Mouse (Mus musculus) embryonic facial prominence, embryonic 14.5 days (tissue): ENCODE measurements around the gene Ptx4. TPM values are rescaled to one million over a fixed set of nuclear protein-coding genes. Genes with fewer than 3 reads are reported as not detected.

ENCODE experiments used
- ATAC-seq: fragments of 200-750 bp; cut with Nextera tagmentation; 2 replicates; pipeline ENCODE4 v1.8.0; 2017; ENCODE audit warnings: low read depth, moderate number of reproducible peaks, moderate TSS enrichment
- DNase-seq: peaks from one replicate; pipeline ENCODE4 v3.0.0-alpha.2; 2015; ENCODE audit warnings: low spot score
- H3K27ac ChIP-seq: fragments of 300-500 bp; sonication (generic); replicated peaks from 2 replicates; pipeline ENCODE4 v1.5.1; 2014; ENCODE audit warnings: low read depth, mild to moderate bottlenecking, low read length, moderate library complexity
- H3K27me3 ChIP-seq: fragments of 300-500 bp; sonication (generic); replicated peaks from 2 replicates; pipeline ENCODE4 v1.6.1; 2014; ENCODE audit warnings: low read length; ENCODE audit not compliant: control insufficient read depth, insufficient read depth
- H3K36me3 ChIP-seq: fragments of 300-500 bp; sonication (generic); 2 replicates; pipeline ENCODE4 v1.6.1; 2014; ENCODE audit warnings: low read length, mixed read lengths; ENCODE audit not compliant: control insufficient read depth, insufficient read depth
- H3K4me1 ChIP-seq: fragments of 300-500 bp; sonication (generic); 2 replicates; pipeline ENCODE4 v1.6.1; 2014; ENCODE audit warnings: antibody characterized with exemption, low read length; ENCODE audit not compliant: control insufficient read depth, insufficient read depth
- H3K4me2 ChIP-seq: fragments of 300-500 bp; sonication (generic); 2 replicates; pipeline ENCODE4 v1.6.1; 2014; ENCODE audit warnings: low read depth, mild to moderate bottlenecking, low read length, moderate library complexity, mixed read lengths
- H3K4me3 ChIP-seq: fragments of 300-500 bp; sonication (generic); 2 replicates; pipeline ENCODE4 v1.5.1; 2014; ENCODE audit warnings: low read depth, mild to moderate bottlenecking, low read length
- H3K9ac ChIP-seq: fragments of 300-500 bp; sonication (generic); 2 replicates; pipeline ENCODE4 v1.6.1; 2014; ENCODE audit warnings: low read depth, mild to moderate bottlenecking, low read length, moderate library complexity, mixed read lengths
- H3K9me3 ChIP-seq: fragments of 300-500 bp; sonication (generic); 2 replicates; pipeline ENCODE4 v1.6.1; 2016; ENCODE audit warnings: low read length; ENCODE audit not compliant: control insufficient read depth
- WGBS: fragments of 180-500 bp; shearing (Covaris S2); extraction: QIAGEN DNeasy Blood & Tissue Kit; methylation state at CpG from one replicate; pipeline ENCODE4 v1.1.7; 2014; 5-methylcytosine and 5-hydroxymethylcytosine counted together
- polyA plus RNA-seq: library from polyadenylated mRNA; unstranded; fragments of >200 nt; fragmentation: Nextera tagmentation; extraction: Ambion mirVana; gene quantifications from 2 replicates; pipeline ENCODE4 v1.2.1, GENCODE M21; 2014

The Ptx4 gene
- polyA plus RNA-seq, 1 experiment from 2014 or later = 1.8 TPM

DNA sequence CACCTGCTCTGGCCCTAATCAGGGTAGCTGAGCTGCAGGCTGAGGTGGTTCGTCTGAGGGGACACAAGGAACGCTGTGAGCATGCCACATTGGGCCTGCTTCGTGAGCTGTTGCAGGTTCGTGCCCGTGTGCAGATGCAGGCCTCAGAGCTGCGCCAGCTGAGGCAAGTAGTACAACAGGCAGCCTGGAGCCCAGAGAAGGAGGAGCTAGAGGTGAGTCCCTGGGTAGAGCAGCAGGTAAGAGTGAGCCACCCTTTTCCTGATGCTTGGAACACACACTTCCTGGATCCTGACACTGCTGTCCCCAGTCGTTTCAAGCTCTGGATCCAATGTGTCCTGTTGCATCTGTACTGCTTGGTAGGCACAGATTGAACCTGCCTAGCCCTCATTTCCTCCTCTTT, 42.8 kb downstream of the Ptx4 start:
- H3K9ac ChIP-seq = no peak overlapping the region
- H3K36me3 ChIP-seq = peaks cover 34% of the 10 kb centered on the region; the same call in 1 of the 2 replicates
- H3K27ac ChIP-seq = no peak overlapping the region
- no peaks in the 10 kb centered on the region for H3K9me3 ChIP-seq
- H3K4me1 ChIP-seq = no peaks in the 10 kb centered on the region
- H3K4me2 ChIP-seq = no peak overlapping the region
- no peak overlapping the region for H3K4me3 ChIP-seq
- ATAC-seq (no peak), DNase-seq (no peak)
- WGBS = 74% methylated on average over 7 of the region's 7 CpGs
- no peaks in the 10 kb centered on the region for H3K27me3 ChIP-seq

DNA sequence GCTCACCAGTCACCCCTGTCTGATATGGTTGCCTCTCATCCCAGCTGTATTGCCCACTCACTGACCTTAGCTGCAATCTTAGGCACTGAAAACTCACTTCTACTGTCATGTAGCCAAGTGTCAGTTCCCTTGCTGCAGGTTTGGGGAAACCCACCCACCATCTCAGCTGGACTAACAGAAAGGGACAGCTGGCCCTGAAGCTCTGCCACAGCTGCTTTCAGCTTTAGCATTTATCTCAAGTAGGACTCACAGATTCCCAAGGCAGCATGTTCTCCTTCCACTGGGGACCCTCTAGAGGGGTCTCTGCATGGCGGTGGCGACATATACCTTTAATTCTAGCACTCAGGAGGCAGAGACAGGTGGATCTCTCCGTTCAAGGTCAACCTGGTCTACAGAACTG, 44.2 kb downstream of the Ptx4 start:
- DNase-seq (peak; percentile 35), ATAC-seq (no peak)
- Histone ChIP-seq H3K4me3 (no peak overlapping the region), H3K27ac (no peak overlapping the region; the same call in 1 of the 2 replicates), H3K9me3 (no peaks in the 10 kb centered on the region), H3K9ac (no peak overlapping the region), H3K27me3 (no peaks in the 10 kb centered on the region), H3K4me1 (no peaks in the 10 kb centered on the region), H3K36me3 (peaks cover 25% of the 10 kb centered on the region; the same call in 1 of the 2 replicates), H3K4me2 (no peak overlapping the region)
- WGBS = 81% methylated on average over 3 of the region's 3 CpGs

GRCm38 (mm10) chr17:25165970-25166671, 45.6 kb downstream of the Ptx4 start:
- H3K4me1 ChIP-seq = no peaks in the 10 kb centered on the region
- DNase-seq (no peak), ATAC-seq (no peak)
- H3K9me3 ChIP-seq = no peaks in the 10 kb centered on the region
- no peak overlapping the region for H3K4me3 ChIP-seq
- peaks cover 11% of the 10 kb centered on the region; the same call in 1 of the 2 replicates for H3K36me3 ChIP-seq
- H3K27me3 ChIP-seq = no peaks in the 10 kb centered on the region
- H3K9ac ChIP-seq = no peak overlapping the region
- WGBS = 52% methylated on average over 5 of the region's 6 CpGs
- H3K4me2 ChIP-seq = no peak overlapping the region
- no peak overlapping the region for H3K27ac ChIP-seq

GRCm38 (mm10) chr17:25169706-25170105, 49.1 kb downstream of the Ptx4 start:
- Histone ChIP-seq H3K9ac (no peak overlapping the region), H3K27ac (no peak overlapping the region), H3K36me3 (no peaks in the 10 kb centered on the region), H3K4me2 (no peak overlapping the region), H3K4me1 (no peaks in the 10 kb centered on the region), H3K27me3 (no peaks in the 10 kb centered on the region), H3K9me3 (no peaks in the 10 kb centered on the region), H3K4me3 (no peak overlapping the region)
- ATAC-seq (peak; percentile 61; the same call in 1 of the 2 replicates), DNase-seq (peak; percentile 23)
- WGBS = 94% methylated on average over 2 of the region's 2 CpGs

DNA sequence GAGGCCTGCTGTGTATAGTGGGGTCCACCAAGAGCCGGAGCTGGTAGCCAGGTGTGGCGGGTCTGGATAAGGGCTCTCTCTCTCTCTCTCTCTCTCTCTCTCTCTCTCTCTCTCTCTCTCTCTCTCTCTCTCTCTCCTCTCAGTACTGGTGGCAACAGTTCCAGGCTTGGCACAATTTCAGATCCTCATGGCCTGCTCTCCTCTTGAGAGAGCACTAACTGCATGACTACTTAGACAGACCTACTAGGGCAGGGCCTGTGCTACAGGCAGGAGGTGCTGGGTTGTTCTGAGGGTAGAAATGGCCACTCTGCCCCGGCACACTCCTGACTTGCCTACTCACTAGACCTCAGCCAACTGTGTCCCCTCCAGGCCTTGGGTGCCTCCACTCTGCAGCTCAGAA, 52.0 kb downstream of the Ptx4 start:
- no peak overlapping the region for H3K4me2 ChIP-seq
- ATAC-seq (no peak), DNase-seq (no peak)
- H3K4me1 ChIP-seq = no peaks in the 10 kb centered on the region
- H3K9me3 ChIP-seq = no peaks in the 10 kb centered on the region
- 84% methylated on average over 3 of the region's 3 CpGs for whole genome bisulfite sequencing
- no peak overlapping the region for H3K9ac ChIP-seq
- no peaks in the 10 kb centered on the region for H3K27me3 ChIP-seq
- H3K36me3 ChIP-seq = no peaks in the 10 kb centered on the region
- H3K4me3 ChIP-seq = no peak overlapping the region
- H3K27ac ChIP-seq = no peak overlapping the region

Other genes starting within 250 kb of the Ptx4 start
- gene Nubp2, start 234.4 kb upstream of the Ptx4 start, polyA plus RNA-seq = 47.5 and 48.0 TPM in 2 replicates
- gene Spsb3, start 234.1 kb upstream of the Ptx4 start, polyA plus RNA-seq = 40.8 and 41.7 TPM in 2 replicates
- gene Eme2, start 225.7 kb upstream of the Ptx4 start, polyA plus RNA-seq = 23.0 and 24.9 TPM in 2 replicates
- gene Mrps34, start 225.6 kb upstream of the Ptx4 start, polyA plus RNA-seq = 78.5 and 78.7 TPM in 2 replicates
- 37.5 and 46.1 TPM in 2 replicates for gene Nme3, start 224.3 kb upstream of the Ptx4 start, polyA plus RNA-seq
- gene Mapk8ip3, start 183.8 kb upstream of the Ptx4 start, polyA plus RNA-seq = 34.6 and 37.4 TPM in 2 replicates
- 83.6 and 95.6 TPM in 2 replicates for gene Jpt2, start 160.1 kb upstream of the Ptx4 start, polyA plus RNA-seq
- gene Cramp1l, start 105.0 kb upstream of the Ptx4 start, polyA plus RNA-seq = 7.1 and 7.7 TPM in 2 replicates
- 13.9 and 17.5 TPM in 2 replicates for gene Ift140, start 104.7 kb upstream of the Ptx4 start, polyA plus RNA-seq
- 22.6 and 23.2 TPM in 2 replicates for gene Tmem204, start 37.2 kb upstream of the Ptx4 start, polyA plus RNA-seq
- 24.8 and 37.2 TPM in 2 replicates for gene Telo2, start 4.8 kb upstream of the Ptx4 start, polyA plus RNA-seq
- 21.4 and 22.6 TPM in 2 replicates for gene Clcn7, start 12.6 kb downstream of the Ptx4 start, polyA plus RNA-seq
- gene Ccdc154, start 41.7 kb downstream of the Ptx4 start, polyA plus RNA-seq = not detected in 2 replicates
- gene Gm38655, start 54.7 kb downstream of the Ptx4 start, polyA plus RNA-seq = 0.25 TPM in 1 of 2 replicates, not detected in the other
- 28.1 and 29.2 TPM in 2 replicates for gene BC003965, start 63.8 kb downstream of the Ptx4 start, polyA plus RNA-seq
- gene Unkl, start 67.6 kb downstream of the Ptx4 start, polyA plus RNA-seq = 5.6 and 5.8 TPM in 2 replicates
- 32.4 and 34.9 TPM in 2 replicates for gene Gnptg, start 119.4 kb downstream of the Ptx4 start, polyA plus RNA-seq
- 39.1 and 48.7 TPM in 2 replicates for gene Tsr3, start 119.4 kb downstream of the Ptx4 start, polyA plus RNA-seq
- gene Baiap3, start 135.6 kb downstream of the Ptx4 start, polyA plus RNA-seq = 0.42 and 1.1 TPM in 2 replicates
- gene Ube2i, start 153.9 kb downstream of the Ptx4 start, polyA plus RNA-seq = 482 and 517 TPM in 2 replicates
- 3.1 and 4.4 TPM in 2 replicates for gene Prss34, start 177.6 kb downstream of the Ptx4 start, polyA plus RNA-seq
- not detected in 2 replicates for gene Prss28, start 187.9 kb downstream of the Ptx4 start, polyA plus RNA-seq
- gene Prss29, start 197.9 kb downstream of the Ptx4 start, polyA plus RNA-seq = not detected in 2 replicates
- 0.94 and 1.0 TPM in 2 replicates for gene Tpsab1, start 224.8 kb downstream of the Ptx4 start, polyA plus RNA-seq
- gene Tpsb2, start 245.5 kb downstream of the Ptx4 start, polyA plus RNA-seq = 47.8 and 101 TPM in 2 replicates
- 8.0 and 9.5 TPM in 2 replicates for gene Tpsg1, start 248.5 kb downstream of the Ptx4 start, polyA plus RNA-seq